Mouse (Mus musculus) liver, embryonic 15.5 days (tissue): ENCODE results near the gene Malrd1. TPM values are rescaled to one million over a fixed set of nuclear protein-coding genes. Genes with fewer than 3 reads are reported as not detected.

Source experiments
- ATAC-seq: fragments of 200-750 bp; cut with Nextera tagmentation; 2 replicates; pipeline ENCODE4 v1.8.0; 2017; ENCODE audit warnings: moderate number of reproducible peaks, mild to moderate bottlenecking, moderate library complexity; ENCODE audit not compliant: insufficient read depth
- H3K27ac ChIP-seq: fragments of 300-500 bp; sonication (generic); replicated peaks from 2 replicates; pipeline ENCODE4 v1.5.1; 2015; ENCODE audit warnings: mild to moderate bottlenecking, inconsistent platforms
- H3K27me3 ChIP-seq: fragments of 300-500 bp; sonication (generic); 2 replicates; pipeline ENCODE4 v1.6.1; 2015; ENCODE audit warnings: mild to moderate bottlenecking, inconsistent platforms
- H3K36me3 ChIP-seq: fragments of 300-500 bp; sonication (generic); replicated peaks from 2 replicates; pipeline ENCODE4 v1.6.1; 2015; ENCODE audit warnings: moderate library complexity, mild to moderate bottlenecking, inconsistent platforms
- H3K4me1 ChIP-seq: fragments of 300-500 bp; sonication (generic); replicated peaks from 2 replicates; pipeline ENCODE4 v1.6.1; 2015; ENCODE audit warnings: inconsistent platforms
- H3K4me2 ChIP-seq: fragments of 300-500 bp; sonication (generic); 2 replicates; pipeline ENCODE4 v1.6.1; 2015; ENCODE audit warnings: moderate library complexity, mild to moderate bottlenecking, inconsistent platforms
- H3K4me3 ChIP-seq: fragments of 300-500 bp; sonication (generic); replicated peaks from 2 replicates; pipeline ENCODE4 v1.5.1; 2015; ENCODE audit warnings: mild to moderate bottlenecking, inconsistent platforms
- H3K9ac ChIP-seq: fragments of 300-500 bp; sonication (generic); 2 replicates; pipeline ENCODE4 v1.6.1; 2015; ENCODE audit warnings: moderate library complexity, mild to moderate bottlenecking, inconsistent platforms
- H3K9me3 ChIP-seq: fragments of 300-500 bp; sonication (generic); replicated peaks from 2 replicates; pipeline ENCODE4 v1.6.1; 2016; ENCODE audit warnings: inconsistent platforms
- WGBS: fragments of 180-500 bp; shearing (Covaris S2); methylation state at CpG from one replicate; pipeline ENCODE4 v1.1.7; 2015; ENCODE audit warnings: mixed read lengths; ENCODE audit not compliant: insufficient replicate concordance; 5-methylcytosine and 5-hydroxymethylcytosine counted together
- polyA plus RNA-seq: library from polyadenylated mRNA; unstranded; fragments of >200 nt; fragmentation: Nextera tagmentation; extraction: Ambion mirVana; gene quantifications from 2 replicates; pipeline ENCODE4 v1.2.1, GENCODE M21; 2015

Malrd1 gene
- not detected in 2 replicates for polyA plus RNA-seq

GRCm38 (mm10) chr2:15526241-15526924, at the start of gene Malrd1:
Malrd1 (plus strand) TSS chr2:15526479.
- H3K4me2 ChIP-seq: no peak within 1 kb of the TSS
- H3K27me3 ChIP-seq: no peaks in the 10 kb centered on the region
- H3K36me3 ChIP-seq: no peaks in the 10 kb centered on the region
- WGBS: 49% methylated on average over 2 of the region's 2 CpGs
- H3K9ac ChIP-seq: no peak within 1 kb of the TSS
- H3K27ac ChIP-seq: no peak within 1 kb of the TSS
- no peak within 1 kb of the TSS for H3K4me3 ChIP-seq
- no peak for ATAC-seq
- H3K9me3 ChIP-seq: no peaks in the 10 kb centered on the region
- H3K4me1 ChIP-seq: no peaks in the 10 kb centered on the region

- Histone ChIP-seq H3K27me3 (no peaks in the 10 kb centered on the region), H3K9ac (no peak overlapping the region), H3K4me3 (no peak overlapping the region), H3K4me2 (no peak overlapping the region), H3K4me1 (no peaks in the 10 kb centered on the region), H3K9me3 (no peaks in the 10 kb centered on the region), H3K27ac (no peak overlapping the region), H3K36me3 (no peaks in the 10 kb centered on the region)
- no peak for ATAC-seq
- WGBS: 74% methylated on average over 1 of the region's 1 CpGs
These were observed 12.4 kb downstream of the Malrd1 start for GRCm38 (mm10) chr2:15538643-15539042.

- no peak for ATAC-seq
- H3K9ac ChIP-seq: no peak overlapping the region
- H3K4me3 ChIP-seq: no peak overlapping the region
- WGBS: 40% methylated on average over 4 of the region's 4 CpGs
- no peaks in the 10 kb centered on the region for H3K27me3 ChIP-seq
- H3K36me3 ChIP-seq: no peaks in the 10 kb centered on the region
- H3K4me1 ChIP-seq: no peaks in the 10 kb centered on the region
- H3K4me2 ChIP-seq: no peak overlapping the region
- no peaks in the 10 kb centered on the region for H3K9me3 ChIP-seq
- H3K27ac ChIP-seq: no peak overlapping the region
These were observed 87.2 kb downstream of the Malrd1 start for GRCm38 (mm10) chr2:15613327-15613948.

DNA sequence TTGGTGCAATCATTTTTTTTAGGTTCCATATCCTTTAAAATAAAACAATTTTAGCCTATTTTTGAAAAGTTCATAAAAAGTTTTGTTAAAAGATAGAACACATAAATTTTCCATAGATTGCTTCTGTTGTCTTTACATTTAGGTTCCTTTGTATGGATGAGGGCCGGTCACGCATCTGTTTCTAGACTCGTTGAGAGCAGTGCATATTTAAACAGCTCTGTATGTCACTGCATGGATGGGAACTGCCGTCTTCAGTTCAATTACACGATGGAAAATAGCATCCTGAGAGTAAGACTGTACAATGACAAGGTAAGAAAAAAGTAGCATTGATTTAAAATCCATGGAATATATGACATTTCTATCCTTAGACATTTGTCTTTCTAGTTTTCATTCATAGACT, 87.7 kb downstream of the Malrd1 start:
- Histone ChIP-seq H3K27ac (no peak overlapping the region), H3K9me3 (no peaks in the 10 kb centered on the region), H3K4me2 (no peak overlapping the region), H3K4me1 (no peaks in the 10 kb centered on the region), H3K27me3 (no peaks in the 10 kb centered on the region), H3K4me3 (no peak overlapping the region), H3K9ac (no peak overlapping the region), H3K36me3 (no peaks in the 10 kb centered on the region)
- WGBS: 56% methylated on average over 5 of the region's 5 CpGs
- ATAC-seq: no peak

DNA sequence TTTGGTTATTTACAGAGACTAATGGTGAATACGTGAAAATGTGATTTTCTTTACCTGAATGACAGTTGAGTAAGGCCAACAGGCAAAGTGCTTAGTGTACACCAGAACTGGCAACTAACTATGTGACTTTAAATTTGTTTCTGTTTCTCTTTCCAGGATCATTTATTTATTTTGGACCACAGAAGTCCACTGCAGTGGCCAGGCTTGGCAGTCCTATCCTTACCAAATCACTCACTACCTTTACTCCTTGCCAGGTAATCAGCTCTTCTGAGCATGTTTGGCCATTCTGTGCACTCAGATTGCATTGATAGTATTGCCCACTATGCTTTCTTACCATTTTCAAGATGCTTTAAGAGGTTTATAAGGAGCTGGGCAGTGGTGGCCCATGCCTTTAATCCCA, 109.5 kb downstream of the Malrd1 start:
- H3K4me1 ChIP-seq: no peaks in the 10 kb centered on the region
- no peak overlapping the region for H3K4me3 ChIP-seq
- H3K27ac ChIP-seq: no peak overlapping the region
- ATAC-seq: no peak
- H3K36me3 ChIP-seq: no peaks in the 10 kb centered on the region
- 76% methylated on average over 1 of the region's 1 CpGs for WGBS
- H3K4me2 ChIP-seq: no peak overlapping the region
- H3K27me3 ChIP-seq: no peaks in the 10 kb centered on the region
- H3K9me3 ChIP-seq: no peaks in the 10 kb centered on the region
- H3K9ac ChIP-seq: no peak overlapping the region

- no peaks in the 10 kb centered on the region for H3K27me3 ChIP-seq
- H3K4me1 ChIP-seq: no peaks in the 10 kb centered on the region
- H3K27ac ChIP-seq: no peak overlapping the region
- no peak overlapping the region for H3K4me2 ChIP-seq
- no peaks in the 10 kb centered on the region for H3K36me3 ChIP-seq
- no peak overlapping the region for H3K4me3 ChIP-seq
- H3K9me3 ChIP-seq: no peaks in the 10 kb centered on the region
- WGBS: 39% methylated on average over 1 of the region's 1 CpGs
- no peak for ATAC-seq
- no peak overlapping the region for H3K9ac ChIP-seq
These were observed 117.6 kb downstream of the Malrd1 start for GRCm38 (mm10) chr2:15643864-15644263.

DNA sequence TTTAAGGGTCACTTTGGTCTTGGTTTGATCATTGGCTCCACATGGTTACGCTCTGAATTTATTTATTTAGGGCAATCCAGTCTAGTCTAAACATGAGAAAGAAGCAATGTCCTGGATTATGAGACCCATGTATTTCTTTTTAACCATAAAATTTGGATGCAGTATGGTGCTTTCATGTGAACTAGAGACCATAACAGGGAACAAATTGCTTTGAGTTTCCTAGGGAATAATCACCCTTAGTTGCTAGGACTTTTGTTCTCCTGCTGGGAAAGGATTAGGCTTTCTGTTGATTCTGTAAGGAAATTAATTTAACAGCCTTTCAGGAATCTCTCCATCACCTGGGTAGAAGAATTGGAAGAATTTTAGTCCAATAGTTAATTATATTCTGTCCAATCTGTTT, 130.1 kb downstream of the Malrd1 start:
- no peak overlapping the region for H3K4me3 ChIP-seq
- no peaks in the 10 kb centered on the region for H3K9me3 ChIP-seq
- no peak overlapping the region for H3K9ac ChIP-seq
- no peak for ATAC-seq
- H3K36me3 ChIP-seq: no peaks in the 10 kb centered on the region
- H3K27ac ChIP-seq: no peak overlapping the region
- WGBS: 56% methylated on average over 1 of the region's 1 CpGs
- no peaks in the 10 kb centered on the region for H3K4me1 ChIP-seq
- H3K4me2 ChIP-seq: no peak overlapping the region
- H3K27me3 ChIP-seq: no peaks in the 10 kb centered on the region

DNA sequence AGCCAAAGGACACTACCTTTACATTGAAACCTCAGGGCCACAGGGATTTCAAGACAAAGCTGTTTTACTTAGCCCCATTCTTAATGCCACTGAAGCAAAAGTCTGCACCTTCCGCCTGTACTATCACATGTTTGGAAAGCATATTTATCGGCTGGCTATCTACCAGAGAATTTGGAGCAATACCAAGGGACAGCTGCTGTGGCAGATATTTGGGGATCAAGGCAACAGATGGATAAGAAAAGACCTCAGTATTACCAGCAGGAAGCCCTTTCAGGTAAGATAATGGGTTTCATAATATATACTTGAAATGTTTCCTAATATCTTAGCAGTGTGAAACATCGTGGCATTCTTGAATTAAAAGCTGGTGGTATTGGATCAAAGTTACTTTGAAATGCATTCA, 176.7 kb downstream of the Malrd1 start:
- no peaks in the 10 kb centered on the region for H3K4me1 ChIP-seq
- WGBS: 63% methylated on average over 3 of the region's 3 CpGs
- H3K4me2 ChIP-seq: no peak overlapping the region
- H3K4me3 ChIP-seq: no peak overlapping the region
- H3K36me3 ChIP-seq: no peaks in the 10 kb centered on the region
- H3K9me3 ChIP-seq: no peaks in the 10 kb centered on the region
- H3K27me3 ChIP-seq: no peaks in the 10 kb centered on the region
- no peak for ATAC-seq
- H3K27ac ChIP-seq: no peak overlapping the region
- H3K9ac ChIP-seq: no peak overlapping the region

DNA sequence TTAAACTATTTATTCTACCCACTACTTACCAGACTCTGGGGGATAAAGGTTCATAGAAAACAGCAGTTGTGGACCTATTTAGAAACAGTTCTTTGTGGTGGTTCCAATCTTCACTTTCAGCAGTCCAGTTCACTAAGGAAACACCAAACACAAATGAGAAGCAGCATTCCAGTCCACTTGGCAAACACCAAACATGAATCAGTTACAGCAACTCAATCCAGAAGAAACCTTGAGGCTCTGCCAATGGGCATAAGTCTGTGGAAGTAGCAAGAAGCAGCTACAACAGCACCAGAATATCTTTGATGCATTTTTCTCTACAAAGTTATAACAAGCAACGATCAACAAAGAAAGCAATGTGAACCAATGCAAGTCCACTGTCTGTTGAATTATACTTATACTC, 214.7 kb downstream of the Malrd1 start:
- Histone ChIP-seq H3K4me3 (no peak overlapping the region), H3K27ac (no peak overlapping the region), H3K9ac (no peak overlapping the region), H3K27me3 (no peaks in the 10 kb centered on the region), H3K4me2 (no peak overlapping the region), H3K4me1 (no peaks in the 10 kb centered on the region), H3K36me3 (no peaks in the 10 kb centered on the region), H3K9me3 (no peaks in the 10 kb centered on the region)
- WGBS: 58% methylated on average over 1 of the region's 1 CpGs
- no peak for ATAC-seq

- Histone ChIP-seq H3K9ac (no peak overlapping the region), H3K4me2 (no peak overlapping the region), H3K27me3 (no peaks in the 10 kb centered on the region), H3K4me1 (no peaks in the 10 kb centered on the region), H3K36me3 (no peaks in the 10 kb centered on the region), H3K4me3 (no peak overlapping the region), H3K27ac (no peak overlapping the region), H3K9me3 (no peaks in the 10 kb centered on the region)
- 21% methylated on average over 4 of the region's 4 CpGs for WGBS
- peak; percentile 66 for ATAC-seq
These were observed 218.9 kb downstream of the Malrd1 start for GRCm38 (mm10) chr2:15744979-15745688.

DNA sequence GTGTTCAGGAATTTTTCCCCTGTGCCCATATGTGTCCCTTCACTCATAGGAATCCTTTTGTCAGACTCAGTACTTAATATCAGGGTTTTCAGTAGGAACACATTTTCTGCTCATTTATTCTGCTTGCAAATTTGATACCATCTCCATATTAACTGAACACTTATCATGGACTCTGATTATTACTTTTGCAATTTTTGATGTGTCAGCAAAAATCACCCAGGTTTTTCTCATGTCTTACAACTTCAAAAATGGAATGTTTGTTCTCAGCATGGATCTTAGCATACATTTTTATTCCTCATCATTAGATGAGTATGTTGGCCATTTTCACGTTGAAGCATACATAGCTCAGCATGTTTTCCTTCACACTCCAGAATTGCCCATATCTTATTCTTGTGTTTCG, 258.5 kb downstream of the Malrd1 start:
- no peaks in the 10 kb centered on the region for H3K36me3 ChIP-seq
- no peak overlapping the region for H3K9ac ChIP-seq
- no peak overlapping the region for H3K4me3 ChIP-seq
- ATAC-seq: no peak
- H3K4me2 ChIP-seq: no peak overlapping the region
- H3K27me3 ChIP-seq: no peaks in the 10 kb centered on the region
- H3K9me3 ChIP-seq: no peaks in the 10 kb centered on the region
- WGBS: 53% methylated on average over 2 of the region's 2 CpGs
- no peaks in the 10 kb centered on the region for H3K4me1 ChIP-seq
- H3K27ac ChIP-seq: no peak overlapping the region
